Mouse (Mus musculus) liver, adult 2 months (tissue): ENCODE results near the gene Gstm5. TPM values are rescaled to one million over a fixed set of nuclear protein-coding genes. Genes with fewer than 3 reads are reported as not detected.
"Not testable (repeated sequence)": the region's sequence is repeated elsewhere in the genome, so short reads cannot be mapped to it uniquely, and the experiment has no call there.

Source experiments
- DNase-seq: peaks from one replicate; pipeline ENCODE4 v3.0.0-alpha.2; 2011; ENCODE audit warnings: low read depth, low spot score; ENCODE audit errors: extremely low read depth
- H3K27ac ChIP-seq: fragments of 200-500 bp; replicated peaks from 2 replicates; pipeline ENCODE4 v1.5.1; 2012; ENCODE audit warnings: low read depth, mild to moderate bottlenecking, control low read depth, inconsistent platforms, low read length; ENCODE audit not compliant: insufficient read depth
- H3K27me3 ChIP-seq: fragments of 200-500 bp; 2 replicates; pipeline ENCODE4 v1.6.1; 2012; ENCODE audit warnings: mild to moderate bottlenecking, moderate library complexity, low read length, inconsistent platforms; ENCODE audit not compliant: control insufficient read depth, insufficient read depth
- H3K36me3 ChIP-seq: fragments of 200-500 bp; 2 replicates; pipeline ENCODE4 v1.6.1; 2012; ENCODE audit warnings: low read length, inconsistent platforms; ENCODE audit not compliant: control insufficient read depth, insufficient read depth
- H3K4me1 ChIP-seq: fragments of 200-500 bp; 2 replicates; pipeline ENCODE4 v1.6.1; 2011; ENCODE audit warnings: low read length; ENCODE audit not compliant: control insufficient read depth, insufficient read depth
- H3K4me3 ChIP-seq: fragments of 200-500 bp; 2 replicates; pipeline ENCODE4 v1.5.1; 2011; ENCODE audit warnings: low read depth, mild to moderate bottlenecking, control low read depth, low read length, moderate library complexity; ENCODE audit not compliant: insufficient read depth
- H3K79me2 ChIP-seq: fragments of 200-500 bp; 2 replicates; pipeline ENCODE4 v1.6.1; 2012; ENCODE audit warnings: inconsistent platforms, mild to moderate bottlenecking, low read length, moderate library complexity; ENCODE audit not compliant: control insufficient read depth, insufficient read depth
- H3K9ac ChIP-seq: fragments of 200-500 bp; 2 replicates; pipeline ENCODE4 v1.6.1; 2012; ENCODE audit warnings: low read depth, mild to moderate bottlenecking, control low read depth, inconsistent platforms, low read length
- CTCF ChIP-seq: fragments of 200-500 bp; IDR thresholded peaks from 2 replicates; pipeline ENCODE4 v1.5.1; 2011; ENCODE audit warnings: low read depth, low read length, control low read depth
- POLR2A ChIP-seq: fragments of 200-500 bp; IDR thresholded peaks from 2 replicates; pipeline ENCODE4 v1.6.1; 2011; ENCODE audit warnings: low read length, control low read depth; ENCODE audit not compliant: insufficient read depth; ENCODE audit errors: extremely low read depth
- WGBS: fragments of 180-500 bp; shearing (Covaris S2); methylation state at CpG from one replicate; pipeline ENCODE4 v1.1.7; 2018; 5-methylcytosine and 5-hydroxymethylcytosine counted together
- polyA plus RNA-seq: library from polyadenylated mRNA; depleted of rRNA; stranded (reverse); fragments of >200 nt; gene quantifications from 2 replicates; pipeline ENCODE4 v1.2.3, GENCODE M21; 2012
- total RNA-seq: library from RNA; depleted of rRNA; stranded (reverse); fragments of >200 nt; gene quantifications from 2 replicates; pipeline ENCODE4 v1.2.3, GENCODE M21; 2014

Gstm5 gene
- total and polyA plus RNA-seq, 2 experiments, result 12.5 to 21.8 TPM

DNA sequence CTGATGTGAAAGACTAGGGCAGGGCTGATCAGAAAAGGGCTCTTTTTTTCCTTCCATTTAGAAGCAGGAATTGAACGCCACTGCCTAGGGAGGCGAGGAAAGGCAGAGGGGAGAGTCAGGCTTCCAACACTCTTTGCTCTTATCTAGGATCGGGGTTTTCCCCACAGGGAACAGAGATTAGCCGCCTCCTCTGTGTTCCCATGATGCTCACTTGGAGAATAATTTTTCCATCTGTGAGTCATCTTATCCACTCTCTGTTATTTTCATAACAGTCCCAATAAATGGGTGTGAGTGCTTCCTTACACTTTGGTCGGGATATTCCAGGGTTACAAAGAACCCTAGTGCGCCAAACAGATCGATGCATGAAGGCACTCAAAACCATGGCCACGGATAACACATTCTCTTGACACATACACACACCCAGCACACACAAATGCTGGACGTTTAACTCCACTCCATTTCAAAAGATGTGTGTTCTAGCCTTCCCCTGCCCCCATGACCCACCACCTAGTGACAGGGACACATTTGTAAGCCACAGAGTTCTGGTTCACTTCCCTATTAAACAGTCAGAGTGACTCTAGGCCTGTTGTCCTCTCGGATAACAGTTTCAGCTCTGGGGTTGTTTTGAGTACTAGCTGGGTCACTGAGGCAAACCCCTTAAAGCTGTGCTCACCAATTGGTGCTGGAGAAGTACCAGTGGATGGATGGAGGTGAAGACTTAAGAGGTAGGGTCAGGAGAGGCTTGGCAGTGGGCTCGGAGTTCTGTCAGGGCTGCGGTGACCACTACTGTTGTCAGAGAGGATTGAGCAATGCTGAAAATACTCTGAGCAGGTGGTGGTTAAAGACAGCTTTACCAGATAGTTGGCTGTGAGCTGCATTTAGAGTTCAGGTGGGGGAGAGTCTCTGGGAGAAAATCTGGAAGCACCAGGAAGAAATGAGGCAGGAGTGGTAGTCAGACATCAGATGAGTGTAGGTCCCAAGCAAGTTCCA is 17.6 kb upstream of the Gstm5 start:
- no peak for DNase-seq
- WGBS, result 69% methylated on average over 12 of the region's 12 CpGs
- Histone ChIP-seq H3K79me2 (no peaks in the 10 kb centered on the region), H3K4me3 (no peak overlapping the region), H3K9ac (no peak overlapping the region), H3K27ac (no peak overlapping the region), H3K36me3 (no peaks in the 10 kb centered on the region), H3K4me1 (no peaks in the 10 kb centered on the region), H3K27me3 (no peaks in the 10 kb centered on the region)
- no peak for TF ChIP-seq POLR2A
- no peak for TF ChIP-seq CTCF

DNA sequence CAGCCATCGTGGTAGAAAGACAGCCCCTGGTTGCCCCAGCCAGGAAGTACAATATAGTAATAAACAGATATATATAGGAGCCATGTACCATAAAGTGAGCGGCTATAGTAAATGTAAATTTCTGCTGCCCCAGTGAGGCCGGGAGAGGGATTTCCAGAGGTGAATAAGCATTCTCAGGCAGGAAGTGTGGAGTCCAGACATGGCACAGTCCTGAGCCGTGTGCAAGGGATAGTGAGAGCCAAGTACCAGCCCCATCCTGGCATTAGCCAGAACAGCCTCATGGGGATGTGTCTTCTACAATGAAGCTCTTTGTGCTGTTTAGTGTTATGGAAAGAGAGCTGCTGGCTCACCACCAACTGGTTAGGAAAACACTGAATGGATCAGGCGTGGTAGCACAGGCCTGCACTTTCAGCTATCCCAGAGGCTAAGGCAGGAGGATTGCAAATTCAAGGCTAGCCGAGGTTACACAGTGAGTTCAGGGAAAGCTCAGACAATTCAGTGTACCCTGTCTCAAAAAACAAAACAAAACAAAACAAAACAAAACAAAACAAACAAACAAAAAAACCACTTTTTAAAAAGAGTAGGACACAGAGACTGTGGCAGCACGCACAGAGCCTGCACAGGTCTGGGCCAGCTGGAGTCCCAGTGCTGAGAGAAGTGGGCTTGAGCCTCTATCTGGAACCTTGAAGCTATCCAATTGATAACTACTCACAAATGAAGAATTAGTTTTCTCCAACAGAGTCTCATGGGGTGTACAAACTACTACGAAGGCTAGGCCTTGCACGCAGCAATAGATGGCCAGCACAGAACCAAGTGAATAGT is 7.7 kb upstream of the Gstm5 start:
- Histone ChIP-seq H3K36me3 (no peaks in the 10 kb centered on the region), H3K27ac (no peak overlapping the region), H3K4me3 (no peak overlapping the region), H3K9ac (no peak overlapping the region), H3K79me2 (no peaks in the 10 kb centered on the region), H3K4me1 (no peaks in the 10 kb centered on the region), H3K27me3 (no peaks in the 10 kb centered on the region)
- no peak for DNase-seq
- TF ChIP-seq CTCF, result no peak
- WGBS, result 86% methylated on average over 9 of the region's 9 CpGs

DNA sequence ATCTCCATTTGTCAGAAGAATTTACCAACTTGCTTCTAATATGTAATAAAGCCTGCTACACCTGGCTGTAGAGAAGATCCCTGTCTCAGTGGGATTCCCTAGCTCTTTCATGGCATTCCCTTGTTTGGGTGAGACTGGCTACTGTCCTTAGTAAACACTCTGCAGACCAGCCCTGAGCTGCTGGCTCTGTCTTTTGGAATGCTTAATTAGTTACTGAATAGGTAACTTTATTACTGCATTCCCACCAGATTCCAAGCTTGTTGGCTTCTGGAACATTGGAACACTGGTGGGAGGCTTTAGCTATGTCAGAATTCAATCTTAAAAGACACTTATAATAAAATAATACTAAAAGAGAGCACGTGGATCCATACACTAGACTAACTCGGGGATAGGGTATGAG is 6.4 kb upstream of the Gstm5 start:
- H3K4me1 ChIP-seq, H3K27ac ChIP-seq, H3K27me3 ChIP-seq, H3K79me2 ChIP-seq, H3K36me3 ChIP-seq, DNase-seq, H3K9ac ChIP-seq, H3K4me3 ChIP-seq: not testable (repeated sequence)
- WGBS, result 82% methylated on average over 2 of the region's 2 CpGs

DNA sequence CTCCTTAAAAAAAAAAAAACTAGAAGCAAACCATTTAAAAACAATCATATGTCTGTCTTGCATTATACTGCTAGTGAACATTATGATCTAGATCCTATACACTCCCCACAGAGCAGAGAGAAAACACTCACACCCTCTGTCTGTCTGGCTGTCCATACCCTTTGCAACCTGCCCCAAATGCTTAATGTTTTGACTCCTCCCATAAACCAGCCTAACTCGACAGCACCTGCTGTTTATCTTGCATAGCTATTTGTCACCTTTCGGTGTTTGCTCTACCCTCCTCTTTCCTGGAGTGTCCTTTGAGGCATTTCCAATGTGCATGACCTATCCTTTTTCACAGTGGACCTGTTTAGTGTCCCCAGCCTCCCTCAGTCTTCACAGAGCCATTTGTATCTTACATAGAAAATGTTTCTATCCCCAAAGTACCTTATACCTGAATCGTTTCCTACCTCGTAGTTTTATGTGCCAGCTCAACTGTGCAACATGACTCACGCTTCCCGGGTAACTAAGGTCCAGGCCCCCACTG is 364 bp upstream of the Gstm5 start:
- H3K9ac ChIP-seq, result no peak overlapping the region
- no peaks in the 10 kb centered on the region for H3K27me3 ChIP-seq
- no peak overlapping the region for H3K27ac ChIP-seq
- WGBS, result 7% methylated on average over 6 of the region's 6 CpGs
- no peaks in the 10 kb centered on the region for H3K79me2 ChIP-seq
- peak overlapping the region; percentile 64 for H3K4me3 ChIP-seq
- no peaks in the 10 kb centered on the region for H3K4me1 ChIP-seq
- no peaks in the 10 kb centered on the region for H3K36me3 ChIP-seq
- TF ChIP-seq POLR2A, result no peak
- no peak for TF ChIP-seq CTCF
- no peak for DNase-seq

DNA sequence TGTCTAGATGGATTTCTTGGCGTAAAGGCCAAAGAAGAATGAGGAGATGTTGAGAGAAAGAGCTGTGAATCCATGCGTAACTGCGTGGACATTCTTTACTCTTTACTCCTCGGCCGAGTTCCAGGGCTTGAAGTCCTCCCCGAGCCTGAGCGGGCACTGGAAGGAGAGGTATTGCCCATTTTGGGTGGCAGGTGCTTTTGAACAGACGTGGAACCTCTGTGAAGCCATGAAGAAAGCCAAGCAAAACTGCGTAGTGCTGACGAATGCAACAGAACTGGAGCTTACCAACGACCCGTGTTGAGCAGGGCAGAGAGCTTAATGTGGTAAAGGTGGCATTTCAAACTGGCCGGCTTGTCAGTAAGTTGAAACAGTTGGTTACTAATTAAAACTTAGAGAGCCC is 3.1 kb downstream of the Gstm5 start:
- H3K4me3 ChIP-seq, result no peak overlapping the region
- 95% methylated on average over 13 of the region's 13 CpGs for WGBS
- H3K79me2 ChIP-seq, result no peaks in the 10 kb centered on the region
- no peak overlapping the region for H3K9ac ChIP-seq
- no peak overlapping the region for H3K27ac ChIP-seq
- no peak for DNase-seq
- no peaks in the 10 kb centered on the region for H3K4me1 ChIP-seq
- no peaks in the 10 kb centered on the region for H3K36me3 ChIP-seq
- no peaks in the 10 kb centered on the region for H3K27me3 ChIP-seq
- TF ChIP-seq CTCF (no peak), POLR2A (no peak)
